Mouse (Mus musculus) embryonic facial prominence, embryonic 10.5 days (tissue): ENCODE measurements around the gene Pitpnc1. TPM values are rescaled to one million over a fixed set of nuclear protein-coding genes. Genes with fewer than 3 reads are reported as not detected.

Experiments
- DNase-seq: peaks from one replicate; pipeline ENCODE4 v3.0.0-alpha.2; 2017; ENCODE audit warnings: low spot score
- H3K27ac ChIP-seq: fragments of 300-500 bp; sonication (generic); replicated peaks from 2 replicates; pipeline ENCODE4 v1.5.1; 2016; ENCODE audit warnings: mild to moderate bottlenecking
- H3K27me3 ChIP-seq: fragments of 300-500 bp; sonication (generic); replicated peaks from 2 replicates; pipeline ENCODE4 v1.6.1; 2016; ENCODE audit warnings: low read depth, mild to moderate bottlenecking; ENCODE audit not compliant: poor library complexity, severe bottlenecking
- H3K36me3 ChIP-seq: fragments of 300-500 bp; sonication (generic); replicated peaks from 2 replicates; pipeline ENCODE4 v1.6.1; 2016; ENCODE audit warnings: mild to moderate bottlenecking, moderate library complexity
- H3K4me1 ChIP-seq: fragments of 300-500 bp; sonication (generic); 2 replicates; pipeline ENCODE4 v1.6.1; 2016
- H3K4me3 ChIP-seq: fragments of 300-500 bp; sonication (generic); 2 replicates; pipeline ENCODE4 v1.5.1; 2016; ENCODE audit warnings: mild to moderate bottlenecking, moderate library complexity
- H3K9me3 ChIP-seq: fragments of 300-500 bp; sonication (generic); 2 replicates; pipeline ENCODE4 v1.6.1; 2016; ENCODE audit warnings: mild to moderate bottlenecking
- WGBS: fragments of 180-500 bp; shearing (Covaris S2); methylation state at CpG from one replicate; pipeline ENCODE4 v1.1.7; 2016; 5-methylcytosine and 5-hydroxymethylcytosine counted together
- polyA plus RNA-seq: library from polyadenylated mRNA; unstranded; fragments of >200 nt; fragmentation: Nextera tagmentation; extraction: Ambion mirVana; gene quantifications from 2 replicates; pipeline ENCODE4 v1.2.1, GENCODE M21; 2016

Pitpnc1 gene
- polyA plus RNA-seq, 1 experiment from 2014 or later = 42.5 TPM

DNA sequence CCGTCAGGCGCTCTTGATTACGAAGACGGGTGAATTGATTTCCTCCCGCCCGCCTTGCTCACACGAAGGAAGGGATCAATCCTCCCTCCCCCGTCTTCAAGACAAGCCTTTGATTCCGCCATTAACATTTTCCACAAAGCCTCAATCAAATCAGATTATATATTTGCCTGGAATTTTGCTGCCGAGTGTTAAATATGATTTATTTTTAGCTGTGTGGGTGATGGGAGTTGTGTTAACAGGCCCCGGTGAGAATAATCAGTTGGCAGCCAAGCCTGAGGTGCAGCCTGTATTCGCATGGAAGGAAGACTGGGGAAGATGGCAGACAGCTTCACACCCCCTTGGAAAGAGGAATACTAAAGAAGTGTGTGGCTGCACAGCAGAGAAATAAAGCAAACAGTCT lies 46.3 kb downstream of the Pitpnc1 start:
- no peaks in the 10 kb centered on the region for H3K27me3 ChIP-seq
- H3K9me3 ChIP-seq = no peaks in the 10 kb centered on the region
- H3K27ac ChIP-seq = no peak overlapping the region
- DNase-seq = no peak
- H3K4me3 ChIP-seq = no peak overlapping the region
- peaks cover 7% of the 10 kb centered on the region for H3K4me1 ChIP-seq
- H3K36me3 ChIP-seq = peaks cover 4% of the 10 kb centered on the region; the same call in 1 of the 2 replicates
- WGBS = 92% methylated on average over 12 of the region's 12 CpGs

DNA sequence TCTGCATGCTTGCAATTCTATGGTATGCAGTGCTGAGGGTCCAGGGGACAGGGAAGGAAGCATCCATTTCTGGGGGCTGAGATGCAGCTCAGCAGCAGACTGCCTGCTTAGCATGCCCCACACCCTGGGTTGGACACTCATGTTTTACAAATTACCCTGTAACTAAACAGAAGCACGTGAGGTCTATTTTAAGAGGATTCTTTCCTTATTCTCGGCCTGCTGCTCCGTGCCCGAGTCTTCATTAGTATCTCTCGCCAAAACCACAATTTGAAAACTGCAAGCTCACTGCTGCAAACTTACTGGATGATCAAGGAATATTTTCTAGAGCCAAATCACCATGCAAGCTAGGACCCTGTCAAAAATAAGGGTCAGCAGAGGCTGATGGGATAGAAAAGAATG lies 48.1 kb downstream of the Pitpnc1 start:
- 81% methylated on average over 5 of the region's 5 CpGs for WGBS
- Histone ChIP-seq H3K27ac (no peak overlapping the region), H3K27me3 (no peaks in the 10 kb centered on the region), H3K4me3 (no peak overlapping the region), H3K4me1 (peaks cover 12% of the 10 kb centered on the region), H3K36me3 (peaks cover 5% of the 10 kb centered on the region; the same call in 1 of the 2 replicates), H3K9me3 (no peaks in the 10 kb centered on the region)
- DNase-seq = no peak

DNA sequence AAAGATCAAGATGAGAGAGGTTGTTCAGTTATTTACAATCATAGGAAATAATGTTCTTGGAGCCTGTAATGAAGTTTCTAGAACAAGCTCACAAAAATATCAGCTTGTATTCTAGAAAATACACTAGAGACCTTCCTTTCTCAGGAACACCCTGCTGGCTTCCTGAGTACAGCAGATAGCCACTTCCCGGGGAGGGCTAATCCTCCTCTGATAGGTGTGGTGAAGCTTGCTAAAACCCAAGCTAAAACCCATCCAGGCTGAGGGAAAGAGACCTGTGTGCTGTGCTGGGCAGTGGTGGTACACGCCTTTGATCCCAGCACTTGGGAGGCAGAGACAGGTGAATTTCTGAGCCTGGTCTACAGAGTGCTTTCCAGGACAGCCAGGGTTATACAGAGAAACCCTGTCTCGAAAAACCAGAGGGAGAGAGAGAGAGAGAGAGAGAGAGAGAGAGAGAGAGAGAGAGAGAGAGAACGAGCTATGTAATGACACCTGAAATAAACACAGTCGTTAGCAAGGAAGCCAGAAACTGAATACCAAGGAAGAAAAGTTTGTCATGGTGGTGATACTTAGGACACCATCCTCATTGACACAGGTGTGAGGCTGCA lies 48.6 kb downstream of the Pitpnc1 start:
- WGBS = 68% methylated on average over 5 of the region's 5 CpGs
- Histone ChIP-seq H3K27ac (no peak overlapping the region), H3K4me3 (no peak overlapping the region), H3K4me1 (peaks cover 17% of the 10 kb centered on the region), H3K27me3 (no peaks in the 10 kb centered on the region), H3K36me3 (peaks cover 2% of the 10 kb centered on the region; the same call in 1 of the 2 replicates), H3K9me3 (no peaks in the 10 kb centered on the region)
- no peak for DNase-seq

DNA sequence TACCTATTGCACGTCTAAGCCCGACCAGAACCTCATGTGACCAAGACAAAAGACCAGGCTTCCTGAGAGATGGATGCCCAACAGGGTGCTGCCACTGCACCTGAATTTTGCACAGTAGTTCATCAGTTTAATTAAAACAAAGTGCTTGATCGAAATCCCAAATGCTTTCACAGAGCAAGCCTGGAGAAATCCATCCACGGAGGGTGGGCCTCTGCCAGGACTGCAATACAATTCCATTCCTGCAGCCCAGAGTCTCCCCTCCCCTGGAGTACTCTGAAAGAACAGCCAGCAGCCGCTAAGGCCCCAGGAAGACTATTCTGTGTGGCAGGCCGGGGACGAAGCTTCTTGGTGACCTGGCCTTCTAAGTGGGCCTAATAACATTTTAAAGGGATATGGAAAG lies 50.6 kb downstream of the Pitpnc1 start:
- peaks cover 2% of the 10 kb centered on the region; the same call in 1 of the 2 replicates for H3K36me3 ChIP-seq
- peaks cover 33% of the 10 kb centered on the region for H3K4me1 ChIP-seq
- H3K27me3 ChIP-seq = no peaks in the 10 kb centered on the region
- WGBS = 66% methylated on average over 7 of the region's 7 CpGs
- no peak overlapping the region for H3K4me3 ChIP-seq
- H3K27ac ChIP-seq = peak overlapping the region; percentile 16; the same call in 1 of the 2 replicates
- no peaks in the 10 kb centered on the region for H3K9me3 ChIP-seq
- DNase-seq = no peak

DNA sequence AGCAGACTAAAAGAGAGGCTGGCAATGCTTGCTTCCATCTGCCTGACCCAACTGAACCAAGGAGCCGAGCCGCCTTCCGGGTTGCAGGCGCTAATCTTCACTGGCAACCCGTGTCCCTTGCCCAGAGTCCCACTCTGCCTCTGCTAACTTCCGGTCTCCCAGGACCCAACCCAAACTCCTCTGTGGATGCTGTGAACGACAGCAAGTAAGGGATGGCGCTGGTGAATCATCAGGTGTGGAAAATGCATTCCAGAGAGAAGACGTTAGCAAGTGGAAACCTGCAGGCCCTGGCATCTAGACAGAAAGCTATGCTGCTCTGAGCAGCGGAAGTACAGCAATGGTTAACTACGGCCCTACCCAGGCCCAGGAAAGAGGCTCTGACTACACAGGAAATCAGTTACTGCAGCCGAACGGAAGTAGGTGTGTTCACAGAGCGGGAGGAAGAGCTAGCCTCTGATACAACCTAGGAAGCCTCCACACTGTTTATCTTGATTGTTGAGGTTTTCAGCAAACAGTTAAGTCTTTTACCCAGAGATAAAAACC lies 53.4 kb downstream of the Pitpnc1 start:
- 42% methylated on average over 14 of the region's 14 CpGs for WGBS
- Histone ChIP-seq H3K4me1 (peaks cover 61% of the 10 kb centered on the region), H3K27ac (peak overlapping the region; percentile 81), H3K27me3 (no peaks in the 10 kb centered on the region), H3K9me3 (no peaks in the 10 kb centered on the region), H3K36me3 (peaks cover 2% of the 10 kb centered on the region; the same call in 1 of the 2 replicates), H3K4me3 (peak overlapping the region; percentile 12; the same call in 1 of the 2 replicates)
- DNase-seq = peak; percentile 25

DNA sequence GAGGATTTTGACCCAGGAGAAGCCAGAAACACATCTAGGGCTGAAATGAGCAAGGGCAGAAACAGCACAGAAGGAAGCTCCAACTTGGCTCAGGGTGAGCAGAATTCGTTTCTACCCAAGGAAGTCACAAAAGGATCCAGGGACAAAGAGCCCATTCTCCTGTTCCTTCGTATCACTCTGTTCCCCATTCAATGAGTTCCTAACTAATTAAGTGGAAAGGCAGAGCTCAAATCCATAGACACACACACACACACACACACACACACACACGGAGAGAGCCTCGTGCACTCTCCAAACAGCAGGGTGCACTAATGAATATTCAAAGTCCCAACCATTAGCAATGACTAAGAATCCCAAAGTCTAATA lies 54.0 kb downstream of the Pitpnc1 start:
- Histone ChIP-seq H3K4me1 (peaks cover 67% of the 10 kb centered on the region), H3K9me3 (no peaks in the 10 kb centered on the region), H3K36me3 (peaks cover 2% of the 10 kb centered on the region; the same call in 1 of the 2 replicates), H3K27ac (peak overlapping the region; percentile 81), H3K27me3 (no peaks in the 10 kb centered on the region), H3K4me3 (peak overlapping the region; percentile 34)
- DNase-seq = peak; percentile 30
- WGBS = 14% methylated on average over 4 of the region's 4 CpGs

DNA sequence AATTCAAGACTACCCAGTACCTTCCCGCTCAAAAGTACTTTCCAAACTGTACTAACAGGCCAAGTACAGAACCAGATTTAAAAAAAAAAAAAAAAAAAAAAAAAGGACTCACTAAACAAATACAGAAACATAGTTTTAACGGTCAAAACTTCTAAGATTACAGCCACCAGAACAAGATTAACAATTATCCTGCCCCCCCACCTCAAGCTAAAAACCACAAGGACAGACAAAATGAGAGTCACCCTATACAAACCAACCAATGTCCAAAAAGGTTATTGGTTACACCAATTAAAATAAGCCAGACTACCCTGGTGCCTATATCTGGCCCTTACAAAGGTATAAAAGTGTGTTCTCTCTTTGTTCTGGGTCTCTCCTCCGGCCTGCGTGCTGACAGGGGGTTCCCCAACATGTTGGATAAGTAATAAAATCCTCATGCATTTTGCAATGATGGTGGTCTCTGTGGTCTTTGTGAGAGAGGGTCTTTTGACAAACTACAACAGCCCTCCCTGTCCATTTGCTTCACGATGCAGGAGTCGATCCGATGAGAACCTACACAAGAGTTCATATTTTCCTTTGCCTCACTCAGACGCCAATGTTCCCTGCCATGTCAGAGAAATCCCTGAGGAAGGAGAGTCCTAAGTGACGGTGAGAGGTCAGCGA lies 54.5 kb downstream of the Pitpnc1 start:
- 39% methylated on average over 10 of the region's 10 CpGs for WGBS
- peaks cover 70% of the 10 kb centered on the region for H3K4me1 ChIP-seq
- H3K36me3 ChIP-seq = peaks cover 2% of the 10 kb centered on the region; the same call in 1 of the 2 replicates
- peak overlapping the region; percentile 34 for H3K4me3 ChIP-seq
- no peak for DNase-seq
- no peaks in the 10 kb centered on the region for H3K27me3 ChIP-seq
- peak overlapping the region; percentile 81 for H3K27ac ChIP-seq
- H3K9me3 ChIP-seq = no peaks in the 10 kb centered on the region

DNA sequence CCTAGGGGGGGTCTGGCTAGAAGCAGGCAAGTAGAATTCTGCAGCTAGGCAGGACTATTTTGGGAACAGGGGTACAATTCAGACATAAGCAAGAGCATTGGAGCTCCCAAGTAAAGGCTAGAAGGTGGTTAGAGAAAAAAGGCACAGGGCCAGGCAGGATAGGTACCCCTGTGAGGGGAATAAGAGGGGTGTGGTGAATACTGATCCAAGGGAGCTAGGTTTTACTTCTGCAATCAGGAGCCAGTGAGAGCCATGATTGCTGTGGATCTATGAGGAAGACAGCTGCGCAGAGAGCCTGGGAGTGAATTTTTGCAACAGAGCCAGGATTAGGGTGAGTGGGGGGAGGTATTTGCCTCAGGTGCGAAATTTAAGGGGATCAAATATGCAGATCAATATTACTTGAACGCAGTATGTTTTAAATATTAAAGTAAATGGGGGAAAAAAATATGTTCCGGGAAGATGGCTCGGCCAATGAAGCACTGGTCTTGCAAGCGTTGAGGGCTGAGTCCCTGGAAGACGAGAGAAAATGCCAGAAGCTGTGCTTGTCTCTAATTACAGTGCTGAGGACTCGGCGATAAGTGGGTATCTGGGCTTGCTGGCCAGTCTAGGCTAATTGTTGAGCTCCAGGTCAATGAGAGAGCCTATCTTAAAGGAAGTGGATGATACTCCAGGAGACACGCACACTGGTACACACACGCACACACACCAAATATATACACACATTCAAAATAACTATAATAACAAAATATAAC lies 55.3 kb downstream of the Pitpnc1 start:
- peaks cover 75% of the 10 kb centered on the region for H3K4me1 ChIP-seq
- H3K27me3 ChIP-seq = no peaks in the 10 kb centered on the region
- H3K27ac ChIP-seq = peak overlapping the region; percentile 76
- DNase-seq = no peak
- 57% methylated on average over 11 of the region's 11 CpGs for WGBS
- 0 out of 2 replicates have a peak, but pooled peaks cover 2% of the 10 kb centered on the region for H3K36me3 ChIP-seq
- H3K9me3 ChIP-seq = no peaks in the 10 kb centered on the region
- H3K4me3 ChIP-seq = no peak overlapping the region

- H3K9me3 ChIP-seq = no peaks in the 10 kb centered on the region
- no peaks in the 10 kb centered on the region for H3K27me3 ChIP-seq
- peaks cover 2% of the 10 kb centered on the region; the same call in 1 of the 2 replicates for H3K36me3 ChIP-seq
- H3K27ac ChIP-seq = peak overlapping the region; percentile 76
- H3K4me1 ChIP-seq = peaks cover 77% of the 10 kb centered on the region
- H3K4me3 ChIP-seq = peak overlapping the region; percentile 41
- WGBS = under 1% methylated on average over 14 of the region's 14 CpGs
- peak; percentile 88 for DNase-seq
Measured at GRCm38 (mm10) chr11:107413251-107413655, 57.2 kb downstream of the Pitpnc1 start.

DNA sequence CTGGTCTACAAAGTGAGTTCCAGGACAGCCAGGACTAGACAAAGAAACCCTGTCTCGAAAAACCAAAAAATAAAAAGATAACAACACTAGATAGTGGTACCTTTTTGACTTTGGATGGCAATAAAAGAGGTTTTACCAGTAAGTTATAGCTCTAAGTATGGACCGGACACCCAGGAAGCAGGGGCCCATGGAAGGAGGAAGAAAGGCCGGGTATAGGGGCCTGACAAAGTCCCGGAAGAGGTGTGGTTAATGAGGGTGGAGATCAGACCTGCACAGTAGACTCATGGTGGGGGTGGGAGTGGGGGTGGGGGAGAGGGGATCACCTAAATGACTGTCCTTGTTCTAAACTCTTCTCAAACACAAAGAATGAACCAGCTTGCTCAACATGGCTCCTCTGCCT lies 58.4 kb downstream of the Pitpnc1 start:
- DNase-seq = no peak
- Histone ChIP-seq H3K9me3 (no peaks in the 10 kb centered on the region), H3K36me3 (no peaks in the 10 kb centered on the region; the same call in 1 of the 2 replicates), H3K27ac (0 out of 2 replicates have a peak overlapping the region, but pooled peaks have one; percentile 76), H3K27me3 (no peaks in the 10 kb centered on the region), H3K4me3 (no peak overlapping the region), H3K4me1 (peaks cover 71% of the 10 kb centered on the region)
- 84% methylated on average over 4 of the region's 4 CpGs for WGBS

- DNase-seq = no peak
- 0 out of 2 replicates have a peak overlapping the region, but pooled peaks have one; percentile 40 for H3K27ac ChIP-seq
- no peaks in the 10 kb centered on the region; the same call in 1 of the 2 replicates for H3K36me3 ChIP-seq
- H3K27me3 ChIP-seq = no peaks in the 10 kb centered on the region
- peaks cover 65% of the 10 kb centered on the region for H3K4me1 ChIP-seq
- no peak overlapping the region for H3K4me3 ChIP-seq
- WGBS = 85% methylated on average over 9 of the region's 9 CpGs
- no peaks in the 10 kb centered on the region for H3K9me3 ChIP-seq
Measured at GRCm38 (mm10) chr11:107411576-107411975, 58.9 kb downstream of the Pitpnc1 start.

DNA sequence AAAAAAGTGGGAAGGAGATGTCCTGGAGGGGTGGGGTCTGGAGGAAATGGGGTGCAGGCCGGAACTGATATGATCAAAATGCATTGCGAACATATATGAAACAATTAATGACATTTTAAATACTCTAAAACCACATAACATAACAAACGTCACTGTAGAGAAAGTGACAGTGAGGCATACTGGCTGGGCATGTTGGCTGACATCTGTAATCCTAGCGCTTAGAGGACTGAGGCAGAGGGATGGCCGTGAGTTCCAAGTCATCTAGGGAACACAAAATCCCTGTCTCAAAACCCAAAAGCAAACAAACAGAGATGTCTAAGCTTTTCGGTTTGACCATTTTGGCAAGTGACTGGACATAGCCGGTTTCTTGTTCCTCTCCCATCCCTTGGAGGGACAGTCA lies 59.7 kb downstream of the Pitpnc1 start:
- Histone ChIP-seq H3K36me3 (no peaks in the 10 kb centered on the region; the same call in 1 of the 2 replicates), H3K4me3 (no peak overlapping the region), H3K27me3 (no peaks in the 10 kb centered on the region), H3K4me1 (peaks cover 57% of the 10 kb centered on the region), H3K9me3 (no peaks in the 10 kb centered on the region), H3K27ac (no peak overlapping the region)
- 80% methylated on average over 7 of the region's 7 CpGs for whole genome bisulfite sequencing
- no peak for DNase-seq
